Mouse (Mus musculus): ENCODE data around the gene Jmjd6.

DNA sequence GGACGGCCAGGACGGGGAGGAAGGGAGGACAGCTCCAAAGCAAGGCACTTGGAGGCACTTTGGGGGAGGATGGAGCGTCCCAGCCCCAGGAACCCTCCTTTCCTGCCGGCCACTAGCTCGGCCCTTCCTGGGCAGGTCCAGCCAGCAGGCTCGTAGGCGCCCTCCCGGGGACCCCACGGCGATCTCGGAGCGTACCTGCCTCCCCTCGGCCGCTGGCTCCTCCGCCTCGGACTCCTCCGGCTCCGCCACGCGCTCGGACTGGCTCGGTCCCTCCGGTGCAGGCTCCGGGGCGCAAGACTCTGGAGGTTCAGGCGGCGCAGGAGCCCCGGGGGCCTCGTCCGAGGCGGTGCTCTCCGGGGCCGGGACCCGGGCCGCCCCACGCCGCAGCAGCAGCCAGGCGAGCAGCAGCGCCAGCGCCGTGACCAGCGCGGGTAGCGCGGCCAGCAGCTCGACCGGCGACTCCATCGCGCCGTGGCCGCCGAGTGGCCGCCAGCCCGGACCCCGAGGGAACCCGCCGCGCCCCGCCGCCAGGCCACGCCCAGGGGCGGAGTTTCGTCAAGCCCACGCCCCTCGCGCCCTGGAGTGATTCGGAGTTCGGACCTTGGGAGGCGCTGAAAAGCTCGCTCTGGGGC lies 15.6 kb downstream of the Jmjd6 start, which contains the start of gene Mxra7:
- TF ChIP-seq POU5F1 (IDR thresholded peaks at IDR 0.05; ENCODE audit: borderline replicate concordance, low read length) (no peak), CTCF (conservative IDR thresholded peaks at IDR 0.05; ENCODE audit: low read length) (no peak), NANOG (IDR thresholded peaks at IDR 0.05; ENCODE audit: borderline replicate concordance, low read length) (no peak)
